ENCODE assay signal across 20 mouse cellular contexts in genomic region chr10:53407422-53407821, GRCm38 (mm10). TPM values are rescaled to one million over a fixed set of nuclear protein-coding genes. Genes with fewer than 3 reads are reported as not detected.
A peak's percentile ranks its signal among the peaks of the same experiment; 100 is the strongest.
DNase-seq lines count a peak whose midpoint lies in the region; ATAC-seq and TF ChIP-seq lines count a peak whose summit lies in the region.
"Had no signal": no experiment of that assay in that cellular context is flagged by ENCODE, and none has a peak within 500 bp of the region (broad histone marks: within the 10 kb centered on the region; RNA-seq: fewer than 3 reads in every experiment).

No protein-coding gene starts in this region.

- H3K9ac ChIP-seq in lung, postnatal 0 days (replicated peaks; ENCODE audit: low read depth): no peak overlapping the region
- no peak overlapping the region for H3K9ac ChIP-seq in forebrain, embryonic 13.5 days
- no peak overlapping the region for H3K9ac ChIP-seq in intestine, embryonic 16.5 days (ENCODE audit: low read depth, low read length)
- H3K9ac ChIP-seq: embryonic facial prominence, embryonic 13.5 days; forebrain, postnatal 0 days; kidney, embryonic 15.5 days had no signal

- WGBS in lung, postnatal 0 days: 69% methylated on average over 4 of the region's 4 CpGs
- 87% methylated on average over 4 of the region's 4 CpGs for WGBS in forebrain, embryonic 13.5 days
- 90% methylated on average over 4 of the region's 4 CpGs for WGBS in intestine, embryonic 16.5 days

- DNase-seq in frontal cortex, postnatal 10 days (ENCODE audit: low spot score in 2 of 2): no peak
- DNase-seq in lung, postnatal 0 days (ENCODE audit: low spot score): peak; percentile 57
- DNase-seq in lung, postnatal 10 days: no peak
- DNase-seq: B cell, adult 2 months; cerebellum, adult 9-11 months; forebrain, postnatal 0 days; heart, adult 18-20 months; heart, postnatal 36 days; kidney, postnatal 4 days; right cerebral cortex, adult 18-20 months had no signal

- TF ChIP-seq CTCF in lung, postnatal 0 days (IDR thresholded peaks at IDR 0.05): no peak

- H3K27me3 ChIP-seq in lung, postnatal 0 days (replicated peaks; ENCODE audit: insufficient read depth, low read length): no peaks in the 10 kb centered on the region
- no peaks in the 10 kb centered on the region for H3K27me3 ChIP-seq in forebrain, embryonic 13.5 days
- H3K27me3 ChIP-seq in intestine, embryonic 16.5 days (replicated peaks; ENCODE audit: control insufficient read depth, insufficient read depth, low read length): no peaks in the 10 kb centered on the region
- H3K27me3 ChIP-seq: embryonic facial prominence, embryonic 13.5 days; kidney, embryonic 15.5 days had no signal

- H3K36me3 ChIP-seq in lung, postnatal 0 days (ENCODE audit: insufficient read depth, low read length): no peaks in the 10 kb centered on the region
- H3K36me3 ChIP-seq in forebrain, embryonic 13.5 days (ENCODE audit: poor library complexity, severe bottlenecking): no peaks in the 10 kb centered on the region
- no peaks in the 10 kb centered on the region for H3K36me3 ChIP-seq in intestine, embryonic 16.5 days (ENCODE audit: control insufficient read depth, insufficient read depth, low read length)
- H3K36me3 ChIP-seq: embryonic facial prominence, embryonic 13.5 days; kidney, embryonic 15.5 days; midbrain, embryonic 10.5 days had no signal

- no peak overlapping the region for H3K27ac ChIP-seq in lung, postnatal 0 days (ENCODE audit: low read length)
- no peak overlapping the region for H3K27ac ChIP-seq in forebrain, embryonic 13.5 days
- no peak overlapping the region for H3K27ac ChIP-seq in intestine, embryonic 16.5 days (ENCODE audit: low read length)
- H3K27ac ChIP-seq: embryonic facial prominence, embryonic 13.5 days; kidney, embryonic 15.5 days; midbrain, embryonic 10.5 days had no signal

- H3K4me2 ChIP-seq in lung, postnatal 0 days (replicated peaks; ENCODE audit: low read depth, low read length): no peak overlapping the region
- H3K4me2 ChIP-seq in forebrain, embryonic 13.5 days: no peak overlapping the region
- no peak overlapping the region for H3K4me2 ChIP-seq in intestine, embryonic 16.5 days (ENCODE audit: low read depth, low read length)
- H3K4me2 ChIP-seq: embryonic facial prominence, embryonic 13.5 days; kidney, embryonic 15.5 days had no signal

- no peak for TF ChIP-seq EP300 in lung, postnatal 0 days (IDR thresholded peaks at IDR 0.05)

- no peaks in the 10 kb centered on the region for H3K4me1 ChIP-seq in lung, postnatal 0 days (ENCODE audit: insufficient read depth, low read depth, low read length)
- no peaks in the 10 kb centered on the region for H3K4me1 ChIP-seq in forebrain, embryonic 13.5 days
- H3K4me1 ChIP-seq in intestine, embryonic 16.5 days (ENCODE audit: control insufficient read depth, insufficient read depth, low read length): no peaks in the 10 kb centered on the region
- H3K4me1 ChIP-seq: embryonic facial prominence, embryonic 13.5 days; kidney, embryonic 15.5 days; midbrain, embryonic 10.5 days had no signal

- ATAC-seq in frontal cortex, adult (ENCODE audit: low TSS enrichment): peak; percentile 23; the same call in 1 of the 2 replicates
- no peak for ATAC-seq in lung, postnatal 0 days
- 0 out of 2 replicates have a peak, but pooled peaks have one; percentile 42 for ATAC-seq in common myeloid progenitor, adult 5-6 weeks (replicated peaks; ENCODE audit: low read depth, poor library complexity, severe bottlenecking)
- peak; percentile 83 for ATAC-seq in monocyte, adult 5-6 weeks (replicated peaks; ENCODE audit: insufficient number of reproducible peaks, low FRiP score, low TSS enrichment, poor library complexity, severe bottlenecking)
- no peak for ATAC-seq in forebrain, embryonic 13.5 days
- ATAC-seq in intestine, embryonic 16.5 days: no peak
- ATAC-seq: forebrain, postnatal 0 days; hindbrain, embryonic 16.5 days; intestine, postnatal 0 days had no signal

- H3K9me3 ChIP-seq in lung, postnatal 0 days (ENCODE audit: low read length): no peaks in the 10 kb centered on the region
- H3K9me3 ChIP-seq in forebrain, embryonic 13.5 days (replicated peaks): no peaks in the 10 kb centered on the region
- no peaks in the 10 kb centered on the region for H3K9me3 ChIP-seq in intestine, embryonic 16.5 days (ENCODE audit: control insufficient read depth, low read length)
- H3K9me3 ChIP-seq: embryonic facial prominence, embryonic 13.5 days; kidney, embryonic 15.5 days; midbrain, embryonic 10.5 days had no signal

- H3K4me3 ChIP-seq in lung, postnatal 0 days (ENCODE audit: low read depth, low read length): no peak overlapping the region
- H3K4me3 ChIP-seq in forebrain, embryonic 13.5 days: no peak overlapping the region
- no peak overlapping the region for H3K4me3 ChIP-seq in intestine, embryonic 16.5 days (ENCODE audit: low read length)
- H3K4me3 ChIP-seq: embryonic facial prominence, embryonic 13.5 days; kidney, embryonic 15.5 days; midbrain, embryonic 10.5 days had no signal

RNA-seq across cellular contexts. Expression of gene Cep85l, which starts 27.7 kb away (rescaled TPM):
- 10.8 and 11.0 TPM in 2 replicates for polyA plus RNA-seq in lung, postnatal 0 days (2015; fragmentation: Nextera tagmentation; extraction: Ambion mirVana)
- 24.1 and 30.8 TPM in 2 replicates for total RNA-seq in common myeloid progenitor, adult 5-6 weeks (2017)
- total RNA-seq in monocyte, adult 5-6 weeks (2017): 27.4 to 28.7 TPM (median 28.1 TPM) in 3 replicates
- polyA plus RNA-seq in forebrain, embryonic 13.5 days (2015; fragmentation: Nextera tagmentation; extraction: Ambion mirVana): 5.6 and 5.9 TPM in 2 replicates
- polyA plus RNA-seq in intestine, embryonic 16.5 days (2015; fragmentation: Nextera tagmentation; extraction: Ambion mirVana): 1.3 and 1.8 TPM in 2 replicates

Comparison
In these comparisons a context has a peak if more than half of its experiments do, and no peak if none do; other contexts are left out.
1. ATAC-seq: peak in frontal cortex, adult (single experiment), common myeloid progenitor, adult 5-6 weeks (single experiment) and monocyte, adult 5-6 weeks (single experiment); none in lung, postnatal 0 days (single experiment), forebrain, embryonic 13.5 days (single experiment) and intestine, embryonic 16.5 days (single experiment).